Mouse (Mus musculus) adrenal gland (tissue): ENCODE results near the gene Robo1.
"Not testable (repeated sequence)": the region's sequence is repeated elsewhere in the genome, so short reads cannot be mapped to it uniquely, and the experiment has no call there.

Experiments used
- intact Hi-C: fragments of 180-260 bp; cut with DNase I; formaldehyde crosslinking; loops from one replicate; pipeline ENCODE4 v1.15.1; 2025

The Robo1 gene

DNA sequence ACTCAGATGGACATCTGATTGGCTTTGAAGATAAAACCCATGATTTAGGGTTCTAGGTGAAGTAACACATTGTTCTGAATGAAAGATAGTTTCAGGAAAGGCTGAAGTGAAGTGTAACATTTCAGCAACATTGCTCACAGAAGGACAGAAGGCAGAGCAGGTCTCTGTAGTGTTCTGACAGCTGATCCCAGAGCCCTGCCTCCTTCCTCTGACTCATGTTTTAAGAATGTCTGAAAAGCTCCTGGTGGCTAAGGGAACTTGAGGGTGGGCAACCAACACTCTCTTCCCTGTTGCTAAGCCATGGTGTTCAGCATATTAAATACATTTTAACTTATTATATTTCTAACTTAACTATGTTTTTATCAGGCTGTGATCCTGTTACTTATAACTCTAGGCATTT, 126.3 kb downstream of the Robo1 start:
- intact Hi-C loops: no loop called here

DNA sequence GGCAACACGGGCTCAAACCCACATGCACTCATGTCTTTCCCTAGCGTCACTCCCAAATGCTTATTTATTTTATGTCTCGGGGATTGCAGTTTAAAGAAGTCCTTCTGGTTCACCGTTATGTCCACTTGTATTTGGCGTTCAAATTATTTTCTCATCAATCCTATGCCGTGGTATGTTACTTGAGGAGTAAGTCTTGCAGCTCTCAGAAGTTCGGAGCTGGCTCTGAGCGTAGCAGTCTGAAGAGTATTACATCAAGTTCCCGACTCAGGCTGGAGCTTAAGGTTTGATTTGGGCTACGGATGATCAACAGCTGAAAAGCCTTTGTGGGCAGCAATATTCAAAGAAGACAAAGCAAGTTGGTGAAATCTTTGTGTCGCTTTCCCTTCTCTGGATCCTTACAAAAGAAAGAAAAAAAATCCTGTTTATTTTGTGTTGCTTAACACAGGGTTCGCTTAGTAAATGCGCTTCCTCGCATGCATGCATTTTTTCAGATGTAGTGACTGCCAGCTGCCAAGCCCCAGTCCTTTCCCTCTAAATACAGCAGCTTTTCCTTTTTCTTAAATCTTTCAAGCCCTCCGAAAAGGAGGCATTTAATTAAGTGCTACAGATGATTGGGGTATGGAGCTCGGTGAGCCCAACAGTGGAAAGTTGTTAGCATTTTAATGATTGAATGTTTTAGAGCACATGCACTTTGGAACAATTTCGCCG, 136.5 kb downstream of the Robo1 start:
- intact Hi-C loops: no loop called here

DNA sequence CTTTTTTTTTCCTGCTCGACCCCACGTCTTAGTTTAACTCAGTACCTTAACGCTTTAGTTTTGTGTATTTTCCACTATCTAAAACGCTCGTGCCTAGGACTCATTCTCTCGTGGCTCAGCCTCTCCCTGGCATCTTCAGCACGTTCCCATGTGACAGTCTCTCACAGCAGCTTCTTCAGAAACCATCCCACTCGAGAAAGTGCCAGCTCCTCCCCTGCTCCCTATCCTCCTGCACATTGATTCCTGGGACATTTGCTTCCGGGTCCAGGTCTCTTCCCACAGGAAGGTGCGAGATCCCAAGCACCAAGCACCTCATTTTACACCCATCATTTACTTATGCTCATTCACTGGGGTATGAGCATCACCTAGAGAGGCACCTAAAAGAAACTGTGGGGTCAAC, 150.0 kb downstream of the Robo1 start:
- intact Hi-C loops: no loop called here

DNA sequence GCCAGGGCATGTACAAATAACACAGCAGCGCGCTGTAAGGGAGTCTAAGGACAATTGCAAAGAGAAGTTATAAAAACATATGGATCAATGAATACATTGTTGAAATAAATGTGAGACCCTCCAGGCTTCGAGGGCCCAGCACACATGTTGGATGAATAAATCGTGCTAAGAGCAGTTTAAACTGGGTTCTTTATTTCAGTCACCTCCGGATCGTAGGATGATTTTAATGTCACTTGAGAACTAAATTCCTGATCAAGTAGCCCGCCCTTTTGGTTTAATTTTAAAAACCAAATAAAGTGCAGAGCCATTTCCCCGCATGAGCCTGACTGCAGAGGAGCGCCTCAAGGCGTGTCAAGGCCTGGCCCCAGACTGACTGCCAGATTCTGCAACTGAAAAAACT, 150.5 kb downstream of the Robo1 start:
- intact Hi-C loops: no loop called here

DNA sequence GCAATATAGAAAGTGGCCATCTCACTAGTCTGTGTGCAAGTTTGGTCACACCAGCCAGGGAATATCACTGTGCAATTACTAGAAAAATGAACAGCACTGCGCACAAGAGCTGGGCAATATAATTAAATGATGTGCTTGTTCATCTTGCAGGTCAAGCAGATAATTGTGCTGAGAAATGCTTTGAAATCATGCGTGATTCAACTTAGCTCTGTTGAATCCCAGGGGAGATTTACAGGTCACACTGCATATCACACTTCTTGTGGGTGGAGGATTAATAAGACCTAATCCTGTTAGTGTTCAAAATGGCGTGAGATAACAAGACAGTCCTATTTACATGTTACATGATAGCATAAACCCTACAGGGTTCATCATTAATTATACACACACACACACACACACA, 157.6 kb downstream of the Robo1 start:
- intact Hi-C loops: no loop called here

DNA sequence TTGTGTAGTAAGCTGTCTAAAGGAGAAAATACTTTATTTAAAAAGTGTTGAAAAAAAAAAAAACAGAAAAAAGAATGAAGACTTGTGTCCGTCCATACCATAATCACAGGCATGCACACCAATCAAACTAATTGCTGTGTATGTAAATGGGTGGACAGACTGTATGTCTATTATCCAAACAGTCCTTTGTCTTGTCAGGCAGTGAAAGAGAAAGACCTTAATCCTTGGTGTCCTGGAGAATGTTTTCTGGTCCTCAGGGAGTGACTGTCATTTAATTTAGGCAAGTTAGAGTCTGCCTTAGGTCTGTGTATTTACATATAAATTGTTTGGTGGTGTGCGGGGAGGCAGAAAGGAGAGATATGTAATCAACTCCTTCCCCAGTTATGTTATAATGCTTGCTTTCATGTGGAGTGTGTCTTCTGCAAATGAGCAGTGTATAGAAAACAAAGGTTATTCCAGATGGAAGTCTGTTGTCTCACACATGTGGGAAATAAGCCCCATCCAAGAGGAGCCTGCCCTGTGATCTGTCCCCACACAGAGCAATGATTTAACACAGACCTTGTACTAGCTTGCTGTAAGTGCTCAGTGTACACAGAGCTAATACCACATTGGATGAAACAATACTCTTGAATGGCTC, 162.0 kb downstream of the Robo1 start:
- intact Hi-C loops: no loop called here

DNA sequence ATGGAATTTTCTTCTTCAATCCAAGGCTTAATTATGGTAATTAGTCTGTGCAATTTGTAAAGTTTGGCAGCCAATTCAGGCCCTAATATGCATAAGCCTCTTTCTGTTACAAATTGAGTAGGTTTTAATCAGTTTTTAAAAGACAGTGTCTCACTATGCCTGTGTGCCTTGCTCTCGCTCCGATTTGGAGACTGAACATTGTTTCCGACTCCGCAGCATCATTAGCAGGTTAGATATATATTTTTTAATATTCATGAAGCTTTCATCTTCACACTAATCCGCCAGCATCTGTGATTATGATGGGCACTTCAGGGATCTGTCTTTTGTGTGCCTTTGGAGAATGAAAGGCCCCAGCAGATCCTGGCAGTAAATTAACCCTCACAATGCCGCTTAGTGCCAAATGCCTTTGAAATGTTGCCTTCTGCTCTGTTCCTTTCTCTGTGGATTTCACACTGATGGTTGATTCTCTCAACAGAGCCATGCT, 202.7 kb downstream of the Robo1 start:
- intact Hi-C loops: no loop called here

DNA sequence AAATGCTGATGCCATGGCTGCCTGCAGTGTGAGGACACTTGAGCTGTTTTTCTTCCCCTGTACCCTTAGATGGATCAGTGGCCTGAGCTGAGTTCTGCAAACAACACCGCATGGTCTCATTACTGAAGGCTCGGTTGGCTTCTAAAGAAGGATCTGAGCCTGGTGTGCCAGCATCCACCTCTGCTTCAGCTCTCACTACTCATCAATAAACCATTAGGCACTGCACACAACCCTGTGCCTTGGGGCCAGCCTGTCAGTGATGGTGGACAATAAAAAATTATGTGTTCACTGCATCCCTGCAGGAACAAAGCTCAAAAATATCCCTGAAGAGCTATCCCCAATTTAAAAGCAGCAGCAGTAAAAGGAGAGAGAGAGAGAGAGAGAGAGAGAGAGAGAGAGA, 223.2 kb downstream of the Robo1 start:
- intact Hi-C loops: no loop called here

DNA sequence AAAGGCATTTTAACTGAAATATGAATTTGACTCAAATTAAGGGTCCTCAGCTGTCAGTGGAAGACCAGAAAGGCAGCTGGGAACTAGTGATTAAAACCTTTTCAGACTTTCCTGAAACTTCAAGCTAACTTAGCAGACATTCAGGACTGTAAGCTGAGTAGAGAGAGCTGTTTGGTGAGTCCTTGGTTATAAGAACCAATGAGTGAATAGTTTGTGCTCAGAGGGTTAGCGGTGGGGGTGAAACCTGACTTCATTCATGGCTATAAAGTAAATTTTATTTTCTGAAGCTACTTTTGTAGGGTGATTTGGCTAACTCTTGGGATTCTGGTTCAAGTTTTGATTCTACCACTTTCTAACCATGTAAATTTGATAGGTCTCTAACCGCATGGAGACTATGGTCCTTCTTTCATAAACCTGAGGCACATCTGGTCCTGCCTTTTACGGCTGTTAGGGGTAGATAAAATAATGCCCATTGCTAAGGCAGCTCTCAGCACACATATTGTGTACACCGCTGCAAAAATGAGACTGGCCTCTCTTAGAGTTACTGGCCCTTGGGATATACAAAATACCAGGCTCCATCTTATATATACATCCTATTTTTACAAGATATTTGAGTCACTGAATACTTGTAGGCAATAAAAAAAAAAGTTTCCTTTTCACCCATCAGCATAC, 225.9 kb downstream of the Robo1 start:
- intact Hi-C loops: no loop called here

DNA sequence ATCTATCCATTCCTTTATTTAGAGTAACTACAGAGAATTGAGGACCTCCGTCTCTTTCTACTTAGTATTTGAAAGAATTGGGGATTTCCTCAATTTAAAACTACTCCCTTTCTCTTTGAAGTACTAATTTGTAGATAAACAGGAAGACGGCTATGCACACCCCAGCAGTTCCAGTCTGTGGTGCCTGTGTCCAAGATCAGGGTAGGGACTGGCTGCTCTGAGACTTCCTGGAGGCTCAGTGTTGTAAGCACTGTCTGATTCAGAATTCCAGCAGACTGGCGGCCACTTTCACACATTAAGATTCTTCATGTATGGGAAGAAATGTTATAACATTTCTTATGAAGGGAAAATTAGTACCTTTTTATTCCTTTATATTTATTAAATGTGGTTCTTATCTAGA, 230.1 kb downstream of the Robo1 start:
- intact Hi-C loops: no loop called here

DNA sequence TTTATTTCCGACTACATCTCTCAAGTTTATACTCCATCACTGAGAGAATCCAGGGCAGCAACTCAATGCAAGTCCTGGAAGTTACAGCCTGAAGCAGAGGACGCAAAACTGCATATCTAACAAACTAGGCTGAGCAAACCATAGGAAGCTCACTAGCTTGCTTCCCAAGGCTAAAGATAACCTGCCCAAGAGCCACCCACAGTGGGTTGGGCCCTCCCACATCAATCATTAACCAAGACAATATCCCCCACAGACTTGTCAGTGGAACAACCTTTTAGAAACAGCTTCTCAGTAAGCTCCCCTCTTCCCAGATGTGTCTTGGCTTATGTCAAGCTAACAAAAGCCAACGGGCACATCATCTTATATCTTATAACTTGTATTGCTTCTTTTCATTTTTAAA, 235.8 kb downstream of the Robo1 start:
- intact Hi-C loops: no loop called here

DNA sequence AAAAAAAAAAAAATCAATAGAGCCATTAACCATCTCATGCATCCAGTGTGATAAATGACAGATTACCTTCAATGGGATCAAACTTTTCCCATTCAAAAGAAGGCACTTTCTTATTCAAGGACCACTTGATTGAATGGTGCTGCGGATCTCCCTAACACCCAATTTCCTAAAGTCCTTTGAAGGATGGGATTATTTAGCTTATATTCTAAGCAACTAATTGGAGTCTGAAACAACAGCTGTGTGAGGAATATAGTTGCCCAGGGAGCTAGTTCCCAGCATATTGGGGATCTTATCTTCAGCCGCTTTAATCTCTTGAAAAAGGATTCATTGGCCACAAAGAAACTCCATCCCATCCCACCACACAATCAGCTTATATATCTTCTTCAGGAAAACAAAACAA, 236.8 kb downstream of the Robo1 start:
- intact Hi-C loops: no loop called here

DNA sequence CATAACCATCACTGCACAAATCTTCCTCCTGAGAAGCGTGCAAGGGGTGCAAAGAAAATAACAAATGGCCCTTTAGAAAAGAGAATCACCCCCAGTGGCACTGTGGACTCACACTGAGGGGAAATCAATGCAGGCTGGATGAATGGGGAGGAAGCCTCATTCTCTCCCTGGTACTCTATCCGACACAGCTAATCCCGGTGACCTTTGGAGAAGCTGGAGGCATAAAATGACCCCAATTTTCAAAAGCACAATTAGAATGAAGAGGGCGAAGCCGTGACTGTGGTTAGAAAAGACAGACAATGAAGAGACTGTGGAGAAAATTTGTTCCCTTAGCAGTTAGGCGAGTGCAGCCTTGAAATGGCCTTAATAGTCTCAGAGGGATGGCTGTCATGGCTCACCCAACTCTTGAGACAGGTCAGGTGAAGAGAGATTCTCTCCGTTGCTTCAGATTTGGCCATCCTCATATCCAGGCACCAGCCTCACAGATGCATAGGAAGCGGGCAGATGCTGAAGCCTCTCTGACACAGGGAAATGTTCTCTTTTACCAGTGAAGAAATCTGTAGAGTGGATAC, 243.7 kb downstream of the Robo1 start:
- intact Hi-C loops: no loop called here

DNA sequence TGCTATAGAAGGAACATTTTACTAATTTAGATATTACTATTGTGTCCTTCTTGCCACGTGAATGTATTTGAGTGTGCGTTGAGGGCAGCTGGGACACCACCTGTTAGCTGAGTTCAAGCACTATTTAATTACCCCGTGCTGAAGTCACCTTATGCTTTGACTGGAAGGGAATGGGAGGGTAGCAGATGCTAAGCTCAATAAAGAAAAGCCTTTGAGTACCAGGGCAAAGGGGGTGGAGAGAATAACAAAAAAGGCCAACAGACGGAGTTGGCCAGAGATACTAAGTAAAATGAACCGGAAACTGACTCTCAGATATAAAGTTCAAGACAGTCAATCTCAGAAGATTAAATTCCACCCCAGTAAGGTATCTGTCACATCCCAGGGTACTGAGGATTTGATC, 245.6 kb downstream of the Robo1 start:
- intact Hi-C loops: no loop called here

DNA sequence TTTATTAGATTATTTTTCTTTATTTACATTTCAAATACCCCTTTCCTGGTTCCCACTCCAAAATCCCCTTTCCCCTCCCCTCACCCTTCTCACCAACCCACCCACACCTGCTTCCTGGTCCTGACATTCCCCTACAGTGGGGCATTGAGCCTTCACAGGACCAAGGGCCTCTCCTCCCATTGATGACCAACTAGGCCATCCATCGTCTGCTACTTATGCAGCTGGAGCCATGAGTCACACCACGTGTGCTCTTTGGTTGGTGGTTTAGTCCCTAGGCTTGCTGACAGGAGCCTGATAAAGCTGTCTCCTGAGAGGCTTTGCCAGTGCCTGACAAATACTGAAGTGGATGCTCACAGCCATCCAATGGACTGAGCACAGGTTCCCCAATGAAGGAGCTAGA, 254.0 kb downstream of the Robo1 start:
- intact Hi-C loops: not testable (repeated sequence)

DNA sequence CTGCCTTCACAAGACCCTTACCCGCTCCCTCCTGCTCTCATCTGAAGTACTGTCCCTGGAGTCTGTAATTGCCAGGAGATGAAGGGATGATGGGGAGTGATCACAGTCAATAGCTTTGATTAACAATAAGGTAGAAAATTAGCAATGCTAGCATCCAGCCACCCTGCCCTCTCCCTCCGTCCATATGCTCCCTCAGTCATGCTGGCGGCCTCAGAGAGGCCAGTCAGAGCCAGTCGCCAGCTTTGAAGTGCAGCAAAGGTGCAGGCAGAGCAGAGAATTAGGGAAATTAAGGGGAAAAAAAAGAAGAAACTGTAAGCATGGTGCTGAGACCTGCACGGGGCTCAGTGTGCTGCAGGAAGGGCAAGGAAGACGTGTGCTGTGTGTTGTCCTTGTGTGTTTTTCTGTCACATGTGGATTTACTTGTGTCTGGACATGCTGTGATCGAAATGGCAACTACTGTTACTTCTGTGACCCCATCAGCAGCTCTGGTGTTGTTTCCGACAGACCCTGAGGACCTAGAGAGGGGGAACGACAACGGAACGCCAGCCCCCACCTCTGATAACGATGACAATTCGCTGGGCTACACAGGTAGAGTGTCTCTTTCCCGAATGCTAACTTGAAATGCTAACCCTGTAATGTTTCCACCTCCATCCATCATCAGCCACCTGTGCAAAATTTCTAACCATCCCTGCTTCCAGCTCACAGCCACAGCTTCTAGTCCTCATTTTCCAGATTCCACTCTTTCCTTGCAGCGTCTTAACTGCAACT, 255.3 kb downstream of the Robo1 start:
- intact Hi-C loops: no loop called here

DNA sequence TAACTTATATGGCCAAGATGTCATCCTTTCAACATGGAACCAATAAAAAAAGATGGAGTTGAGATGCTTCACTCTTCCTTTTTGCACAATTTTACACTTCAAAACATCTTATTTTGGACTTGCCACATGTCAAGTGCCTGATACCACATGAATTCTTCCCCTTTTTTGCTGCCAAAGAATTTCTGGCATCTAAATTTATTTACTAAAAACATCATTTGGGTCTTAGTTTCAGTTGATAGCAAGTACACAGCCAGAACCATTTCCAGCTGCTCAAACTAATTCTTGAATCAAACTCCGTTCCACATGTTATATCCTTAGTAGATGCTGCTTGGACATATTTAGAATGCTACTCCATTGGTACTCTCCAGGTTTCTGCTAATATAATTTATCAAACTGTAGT, 267.1 kb downstream of the Robo1 start:
- intact Hi-C loops: no loop called here

DNA sequence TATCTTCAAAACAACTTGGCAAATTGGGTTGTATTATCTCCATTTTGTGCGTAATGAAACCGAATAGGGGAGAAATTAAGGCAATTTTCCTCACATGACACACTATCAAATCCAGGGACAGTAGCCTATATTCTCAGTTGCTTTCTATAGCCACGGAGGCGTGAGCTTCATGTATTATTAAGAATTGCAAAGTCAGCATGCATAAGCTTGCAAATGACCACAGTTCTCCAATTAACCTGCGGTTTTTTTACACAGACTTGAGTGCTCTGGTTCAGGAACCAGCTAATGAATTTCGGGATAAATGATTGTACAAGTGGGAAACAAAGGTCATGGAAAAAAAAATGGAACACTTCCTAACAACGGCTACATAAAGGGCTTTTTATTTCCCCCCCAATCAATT, 268.9 kb downstream of the Robo1 start:
- intact Hi-C loops: no loop called here

DNA sequence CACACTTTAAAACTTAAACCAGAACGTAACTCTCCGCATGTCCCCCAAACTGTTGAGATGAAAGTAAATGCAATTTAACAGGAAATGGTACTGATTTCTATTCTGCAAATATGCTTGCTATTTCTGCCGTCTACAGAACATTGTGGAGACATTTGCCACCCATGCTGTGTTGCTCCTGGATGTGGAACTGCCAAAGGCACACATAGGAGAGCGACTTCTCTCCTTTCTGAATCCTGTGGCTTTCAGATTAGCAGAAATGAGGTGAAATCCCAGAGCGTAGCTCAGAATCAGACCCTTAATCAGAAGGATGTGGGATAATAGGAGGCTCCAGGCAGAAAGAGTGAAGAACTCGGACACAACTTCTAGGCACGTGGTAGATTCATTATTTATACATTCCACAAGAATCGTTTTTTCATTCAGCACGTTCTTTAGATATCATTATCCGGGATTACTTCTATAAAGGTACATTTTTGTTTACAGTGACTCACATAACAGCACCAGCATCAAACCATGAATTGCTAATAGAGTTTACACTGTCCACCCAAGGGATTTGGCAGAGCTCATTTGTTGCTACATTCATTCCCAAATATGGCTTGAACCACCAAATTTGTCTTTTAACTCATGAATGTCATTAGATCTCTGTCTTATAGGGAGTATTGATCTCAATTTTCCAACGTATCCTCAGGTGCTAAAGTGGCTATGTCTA, 276.5 kb downstream of the Robo1 start:
- intact Hi-C loops: no loop called here

DNA sequence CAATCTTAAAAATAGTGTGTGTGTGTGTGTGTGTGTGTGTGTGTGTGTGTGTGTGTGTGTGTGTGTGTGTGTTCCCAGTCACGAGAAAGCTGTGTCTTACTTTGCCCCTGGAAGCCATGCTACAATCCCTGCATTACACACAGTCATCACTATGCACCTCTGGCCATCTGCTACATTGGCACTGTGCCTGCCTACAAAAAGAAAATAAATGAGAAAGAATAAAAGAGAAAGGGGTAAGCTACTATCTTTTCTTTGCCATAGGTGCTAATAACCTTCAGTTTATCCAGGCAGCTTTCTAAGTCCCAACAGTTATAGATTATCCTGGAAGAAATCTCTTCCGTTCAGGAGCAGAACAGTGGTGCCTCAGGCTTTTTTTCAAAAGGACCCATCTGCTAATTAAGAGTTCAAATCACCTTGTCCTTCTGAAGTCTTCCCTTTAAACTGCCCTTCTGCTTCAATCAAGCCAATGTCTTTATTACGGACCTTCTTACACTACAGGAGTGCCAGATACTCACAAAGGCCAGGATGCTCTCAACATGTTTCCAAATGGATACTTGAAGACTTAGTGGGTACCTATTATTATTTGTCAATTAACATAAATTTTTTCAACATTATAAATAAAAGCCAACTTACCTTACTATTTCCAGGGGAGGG, 277.2 kb downstream of the Robo1 start:
- intact Hi-C loops: no loop called here
